Mouse (Mus musculus) B cell, adult 62 days (primary cell): ENCODE data around the gene Wnt3a. TPM values are rescaled to one million over a fixed set of nuclear protein-coding genes. Genes with fewer than 3 reads are reported as not detected.

Experiments
- total RNA-seq: library from RNA; stranded (reverse); gene quantifications from 4 replicates; pipeline ENCODE4 v1.2.4, GENCODE M21; 2023

Gene Wnt3a
- total RNA-seq: not detected in 4 replicates

DNA sequence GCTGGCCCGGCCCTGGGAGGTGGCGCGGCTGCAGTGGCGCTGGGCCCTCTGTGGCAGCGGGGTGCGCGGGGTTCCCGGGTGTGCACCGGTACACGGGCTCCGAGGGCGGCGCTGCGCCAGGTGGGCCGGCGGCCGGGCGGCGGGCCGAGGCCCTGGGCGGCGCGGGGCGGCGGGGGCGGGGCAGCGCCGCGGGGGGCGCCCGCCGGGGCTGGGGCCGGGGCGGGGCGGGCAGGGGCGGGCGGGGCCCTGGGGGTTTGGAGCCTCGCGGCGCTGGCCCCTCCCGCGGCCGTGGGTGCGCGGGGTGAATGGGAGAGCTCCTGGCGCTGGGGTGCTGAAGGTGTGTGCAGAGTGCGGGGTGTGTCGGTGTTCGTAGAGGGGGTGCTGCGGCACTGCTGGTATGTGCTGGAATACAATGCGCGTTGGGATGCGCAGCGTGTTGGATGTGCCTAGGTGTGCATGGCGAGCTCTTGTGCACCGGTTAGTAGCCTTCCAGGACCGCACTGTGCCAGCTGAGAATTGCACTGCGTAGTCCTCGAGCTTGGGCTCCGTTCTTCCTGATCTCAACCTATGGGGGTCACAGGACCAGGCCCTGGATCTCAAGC lies at the start of gene Wnt3a:
TSS of gene Wnt3a (minus strand) at position 51 of the 602 bp plus-strand sequence.

DNA sequence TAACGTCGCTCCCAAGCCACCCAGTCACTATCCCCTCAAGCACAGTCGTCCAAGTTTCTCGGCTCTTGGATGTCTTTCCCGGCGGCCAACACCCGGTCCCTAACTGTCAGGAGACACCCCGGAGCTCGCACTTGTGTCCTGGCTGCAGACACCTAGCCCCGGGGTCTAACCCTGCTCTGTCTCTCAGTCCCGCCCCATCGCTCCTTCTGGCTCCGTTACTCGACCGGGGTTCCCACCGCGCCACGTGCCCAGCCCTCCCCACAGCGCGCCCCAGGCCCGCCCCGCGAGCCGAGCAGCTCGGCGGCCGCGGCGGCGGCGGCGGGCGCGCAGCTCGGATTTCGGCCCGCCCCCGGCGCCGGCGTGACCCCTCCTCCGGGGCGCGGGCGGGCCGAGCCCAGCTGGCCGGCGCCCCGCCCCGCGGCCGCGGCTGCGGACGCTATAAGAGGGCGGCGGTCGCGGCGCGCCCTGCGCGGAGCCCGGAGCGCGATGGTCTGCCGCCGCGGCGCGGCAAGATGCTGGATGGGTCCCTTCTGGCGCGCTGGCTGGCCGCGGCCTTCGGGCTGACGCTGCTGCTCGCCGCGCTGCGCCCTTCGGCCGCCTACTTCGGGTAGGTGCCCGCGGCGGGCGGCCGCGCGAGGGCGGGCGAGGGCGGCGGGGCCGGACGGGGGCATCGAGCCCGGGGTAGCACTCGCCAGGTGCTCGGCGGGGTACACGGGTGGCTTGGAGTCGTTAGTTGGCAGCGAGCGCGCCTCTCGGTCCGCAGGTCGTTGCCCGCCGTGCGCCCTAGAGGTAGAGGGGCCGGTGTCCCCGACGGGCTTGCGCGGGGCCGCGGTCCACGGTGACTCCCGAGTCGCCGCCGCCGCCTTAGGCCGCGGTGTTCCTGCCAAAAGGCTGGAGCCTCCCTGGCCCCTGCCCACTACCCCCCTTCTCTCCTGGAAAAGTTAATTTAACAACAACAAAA lies 16.2 kb upstream of the Wnt3a start, which contains the start of gene Wnt9a:
TSS of gene Wnt9a (plus strand) at position 468 of the 961 bp plus-strand sequence.

DNA sequence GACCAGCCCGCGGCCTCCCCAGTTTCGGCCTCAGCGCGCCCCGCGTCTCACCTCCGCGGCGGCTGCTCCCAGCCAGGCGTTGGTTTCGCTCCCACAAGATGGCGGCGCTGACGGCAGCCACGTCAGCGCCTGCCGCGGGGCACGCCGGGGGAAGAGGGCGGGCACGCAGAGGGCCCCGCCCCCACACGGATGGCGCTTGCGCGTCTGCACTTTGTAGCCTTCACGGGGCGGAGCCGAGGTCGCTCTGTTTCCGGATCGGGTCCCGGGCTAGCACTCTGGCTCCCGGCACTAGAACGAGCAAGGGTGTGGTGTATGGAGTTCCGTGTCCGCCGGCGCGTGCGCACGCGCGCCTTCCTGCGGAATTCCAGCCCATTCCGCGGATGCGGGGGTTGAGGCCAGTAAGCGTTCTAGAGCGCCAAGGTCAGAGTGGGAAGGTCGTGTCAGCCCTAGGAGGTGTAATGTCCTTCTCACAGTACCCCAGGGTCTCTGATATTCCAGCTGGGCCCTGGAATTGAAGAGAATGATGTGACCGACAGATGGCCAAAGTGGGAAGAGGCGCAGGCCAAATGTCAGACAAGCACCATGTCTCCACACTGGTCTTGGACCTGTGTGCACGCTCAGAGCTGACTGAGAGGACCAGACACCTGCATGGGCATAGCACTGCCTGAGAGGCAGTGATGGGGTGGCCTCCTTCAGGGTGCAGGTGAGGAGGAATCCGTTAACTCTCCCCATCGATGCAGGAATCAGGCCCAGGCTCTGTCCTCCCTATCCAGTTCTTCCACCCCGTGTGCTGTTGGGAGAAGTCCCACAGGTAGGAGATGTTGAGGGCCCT lies 62.2 kb downstream of the Wnt3a start, which contains the start of gene Arf1:
TSS of gene Arf1 (minus strand) at position 149 of the 832 bp plus-strand sequence.

DNA sequence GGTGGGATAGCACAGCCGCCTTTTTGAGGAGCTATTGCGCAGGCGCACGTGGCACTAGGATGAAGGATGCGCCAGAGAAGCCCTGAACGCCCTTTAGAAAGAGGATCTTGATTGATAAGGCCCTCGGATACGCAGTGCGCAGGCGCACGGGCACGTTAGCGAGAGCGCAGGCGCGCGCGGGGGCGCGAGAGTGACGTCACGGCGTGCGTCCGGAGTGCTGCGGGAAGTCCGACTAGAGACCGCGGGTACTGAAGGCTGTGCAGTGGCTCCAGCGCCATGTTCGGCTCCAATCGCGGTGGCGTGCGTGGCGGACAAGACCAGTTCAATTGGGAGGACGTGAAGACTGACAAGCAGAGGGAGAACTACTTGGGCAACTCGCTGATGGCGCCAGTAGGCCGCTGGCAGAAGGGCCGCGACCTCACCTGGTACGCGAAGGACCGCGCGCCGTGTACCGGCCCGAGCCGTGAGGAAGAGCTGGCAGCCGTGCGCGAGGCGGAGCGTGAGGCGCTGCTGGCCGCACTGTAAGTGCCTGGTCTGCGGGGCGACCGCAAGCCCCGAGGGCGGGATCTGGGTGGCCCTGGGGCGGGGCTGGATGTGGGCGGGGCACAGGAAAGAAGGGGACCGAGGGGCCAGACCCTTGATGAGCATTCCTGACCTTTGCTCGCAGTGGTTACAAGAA lies 82.3 kb downstream of the Wnt3a start, which contains the start of gene 2310033P09Rik:
TSS of gene 2310033P09Rik (plus strand) at position 169 of the 679 bp plus-strand sequence.

DNA sequence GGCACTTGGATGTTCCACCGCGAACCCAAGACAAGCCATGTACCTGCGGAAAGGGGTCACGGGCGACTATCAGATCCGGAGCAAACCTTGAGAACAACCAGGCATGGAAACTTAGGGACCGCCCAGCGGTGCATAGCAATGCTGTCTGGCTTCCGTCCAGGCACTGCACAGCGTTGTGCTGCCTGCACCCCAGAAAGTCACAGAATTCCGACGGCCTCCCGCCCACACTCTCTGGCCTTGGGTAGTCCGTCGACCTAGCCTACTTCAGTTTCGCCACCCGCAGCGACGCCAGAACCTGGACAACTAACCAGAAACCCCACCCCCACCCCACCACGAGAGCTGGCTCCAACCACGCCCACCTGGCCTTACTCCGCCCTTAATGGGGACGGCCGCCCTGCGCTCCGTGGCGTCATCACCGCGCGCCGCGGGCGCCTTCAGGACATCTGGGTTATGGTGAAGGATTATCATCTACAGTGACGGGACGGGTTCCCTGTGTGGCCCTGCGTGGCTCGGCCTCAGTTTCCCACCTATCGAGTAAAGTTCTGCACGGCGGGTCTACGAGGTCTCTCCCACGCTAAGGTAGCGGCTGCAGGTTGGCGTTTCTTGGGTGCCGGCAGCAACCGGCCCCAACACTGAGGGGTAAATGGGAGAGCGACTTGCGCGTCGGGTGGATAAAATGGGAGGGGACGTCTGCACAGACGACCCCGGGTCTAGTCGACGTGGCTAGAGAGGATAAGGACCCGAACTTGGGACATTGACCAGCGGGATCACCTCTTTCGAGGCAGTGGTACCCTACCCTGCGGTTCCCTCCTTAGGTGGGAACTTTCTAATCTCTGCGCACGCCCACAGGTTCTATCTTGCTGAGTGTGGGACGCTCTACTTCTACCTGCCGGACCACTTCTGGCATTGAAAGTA lies 88.2 kb downstream of the Wnt3a start, which contains the start of gene Mrpl55:
TSS of gene Mrpl55 (plus strand) at position 406 of the 915 bp plus-strand sequence.

Other genes with a start within 250 kb of the Wnt3a start
- gene Obscn, start 154.3 kb downstream of the Wnt3a start, total RNA-seq: 0.33 to 0.63 TPM (median 0.48 TPM) in 4 replicates
- 35.8 to 46.0 TPM (median 42.1 TPM) in 4 replicates for gene Iba57, start 127.0 kb downstream of the Wnt3a start, total RNA-seq
- 0.25 to 0.43 TPM in 2 of 4 replicates, not detected in the others for gene Gjc2, start 107.5 kb downstream of the Wnt3a start, total RNA-seq
- 25.4 to 36.0 TPM (median 28.2 TPM) in 4 replicates for gene Guk1, start 98.5 kb downstream of the Wnt3a start, total RNA-seq
- gene Mrpl55, start 88.3 kb downstream of the Wnt3a start, total RNA-seq: 14.1 to 18.1 TPM (median 16.1 TPM) in 4 replicates
- 25.8 to 33.3 TPM (median 27.1 TPM) in 4 replicates for gene 2310033P09Rik, start 82.4 kb downstream of the Wnt3a start, total RNA-seq
- gene Arf1, start 62.5 kb downstream of the Wnt3a start, total RNA-seq: 252 to 279 TPM (median 259 TPM) in 4 replicates
- not detected in 4 replicates for gene Wnt9a, start 16.2 kb upstream of the Wnt3a start, total RNA-seq
- not detected in 4 replicates for gene Prss38, start 84.9 kb upstream of the Wnt3a start, total RNA-seq
- 10.2 to 12.5 TPM (median 11.7 TPM) in 4 replicates for gene Jmjd4, start 159.3 kb upstream of the Wnt3a start, total RNA-seq
- gene Snap47, start 160.4 kb upstream of the Wnt3a start, total RNA-seq: 14.5 to 17.4 TPM (median 14.9 TPM) in 4 replicates
- gene Zfp867, start 181.7 kb upstream of the Wnt3a start, total RNA-seq: 4.1 to 4.7 TPM (median 4.3 TPM) in 4 replicates
- gene Zkscan17, start 236.0 kb upstream of the Wnt3a start, total RNA-seq: 16.7 to 20.2 TPM (median 17.6 TPM) in 4 replicates